Mouse (Mus musculus): ENCODE data around the gene Ttyh1. TPM values are rescaled to one million over a fixed set of nuclear protein-coding genes. Genes with fewer than 3 reads are reported as not detected.

Ttyh1 gene
- polyA plus RNA-seq, 1 experiment from 2014 or later: 0.06 TPM

DNA sequence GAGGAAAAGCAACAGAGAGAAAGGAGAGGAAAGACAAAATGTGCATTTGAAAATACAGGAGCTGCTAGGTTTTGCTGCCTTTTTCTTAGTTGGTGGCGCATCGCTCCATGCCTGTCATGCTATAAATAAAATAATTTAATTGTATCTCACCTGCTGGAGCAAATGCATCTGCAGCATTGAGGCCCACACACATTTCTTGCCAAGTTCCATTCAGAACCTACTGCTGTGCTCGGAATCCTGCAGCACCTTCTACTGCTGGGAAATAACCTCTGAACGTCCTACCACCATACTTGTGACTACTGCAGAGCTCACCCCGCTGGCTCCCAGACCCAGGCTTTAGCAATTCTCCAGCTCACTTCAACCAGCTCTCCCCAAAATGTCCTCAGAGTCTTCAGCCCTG lies 18.1 kb upstream of the Ttyh1 start:
- Histone ChIP-seq H3K79me2 (ENCODE audit: inconsistent target) (no peaks in the 10 kb centered on the region), H3K27ac (no peak overlapping the region), H3K36me3 (ENCODE audit: inconsistent target) (no peaks in the 10 kb centered on the region), H3K4me3 (ENCODE audit: inconsistent target) (no peak overlapping the region)
- 92% methylated on average over 5 of the region's 5 CpGs for WGBS (ENCODE audit: missing documents)

GRCm38 (mm10) chr7:4103411-4103810 lies 15.8 kb upstream of the Ttyh1 start:
- 13% methylated on average over 4 of the region's 4 CpGs for WGBS (ENCODE audit: missing documents)
- Histone ChIP-seq H3K36me3 (ENCODE audit: inconsistent target) (no peaks in the 10 kb centered on the region), H3K79me2 (ENCODE audit: inconsistent target) (no peaks in the 10 kb centered on the region), H3K4me3 (ENCODE audit: inconsistent target) (no peak overlapping the region), H3K27ac (no peak overlapping the region)

DNA sequence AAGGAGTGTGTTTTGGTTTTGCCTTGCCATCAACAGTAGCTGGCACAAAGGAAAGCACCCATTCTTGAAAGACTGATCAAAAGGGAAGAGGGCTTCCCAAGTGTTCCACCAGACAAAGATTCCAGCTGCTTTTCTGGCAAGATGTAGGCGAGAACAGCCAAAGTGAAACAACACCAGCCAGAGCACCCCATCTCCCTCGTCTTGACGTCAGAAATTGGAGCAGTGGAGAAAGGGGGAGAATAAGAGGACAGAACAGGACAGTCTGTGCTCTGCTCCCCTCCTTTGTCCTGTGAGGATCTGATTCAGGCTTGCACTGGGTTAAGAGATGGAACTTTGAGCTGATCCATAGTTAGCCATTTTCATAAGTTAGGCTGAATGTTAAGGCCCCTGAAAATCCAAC lies 7.4 kb upstream of the Ttyh1 start:
- Histone ChIP-seq H3K4me3 (ENCODE audit: inconsistent target) (no peak overlapping the region), H3K79me2 (ENCODE audit: inconsistent target) (no peaks in the 10 kb centered on the region), H3K27ac (no peak overlapping the region), H3K36me3 (ENCODE audit: inconsistent target) (no peaks in the 10 kb centered on the region)
- WGBS (ENCODE audit: missing documents): 77% methylated on average over 3 of the region's 3 CpGs

DNA sequence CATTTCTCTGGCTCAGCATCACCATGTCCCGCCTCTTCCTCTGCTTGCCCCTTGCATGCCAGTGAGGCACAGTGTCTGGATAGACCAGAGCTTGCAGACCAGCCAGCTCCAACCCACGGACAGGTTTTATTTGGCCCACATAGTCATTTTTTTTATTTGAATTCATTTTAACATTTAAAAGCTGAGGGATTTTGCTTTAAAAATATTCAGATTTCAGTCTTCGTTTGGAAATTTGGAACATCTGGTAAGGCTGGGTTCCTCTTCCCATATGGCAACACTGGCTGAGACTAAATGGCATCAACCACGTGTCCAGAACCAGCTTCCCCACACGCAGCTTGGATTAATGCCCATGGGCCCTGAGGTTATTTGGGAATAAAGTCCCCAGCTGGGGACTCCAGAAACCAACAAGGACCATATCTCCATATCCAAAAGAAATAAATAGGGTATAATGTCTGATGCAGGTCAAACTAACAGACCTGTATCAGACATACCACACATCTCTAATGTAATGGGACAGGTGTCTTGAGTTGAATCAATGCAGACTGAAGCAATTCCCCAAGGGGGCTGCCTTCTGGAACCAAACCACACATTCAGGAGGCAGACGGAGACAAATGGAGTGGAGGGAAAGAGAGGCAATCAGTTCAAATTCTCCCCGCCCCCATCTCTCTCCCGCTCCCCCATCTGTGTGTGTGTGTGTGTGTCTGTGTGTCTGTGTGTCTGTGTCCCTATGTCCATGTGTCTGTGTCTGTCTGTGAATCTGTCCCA lies 2.0 kb upstream of the Ttyh1 start:
- Histone ChIP-seq H3K27ac (no peak overlapping the region), H3K36me3 (ENCODE audit: inconsistent target) (no peaks in the 10 kb centered on the region), H3K4me3 (ENCODE audit: inconsistent target) (no peak overlapping the region), H3K79me2 (ENCODE audit: inconsistent target) (no peaks in the 10 kb centered on the region)
- 68% methylated on average over 8 of the region's 8 CpGs for WGBS (ENCODE audit: missing documents)

DNA sequence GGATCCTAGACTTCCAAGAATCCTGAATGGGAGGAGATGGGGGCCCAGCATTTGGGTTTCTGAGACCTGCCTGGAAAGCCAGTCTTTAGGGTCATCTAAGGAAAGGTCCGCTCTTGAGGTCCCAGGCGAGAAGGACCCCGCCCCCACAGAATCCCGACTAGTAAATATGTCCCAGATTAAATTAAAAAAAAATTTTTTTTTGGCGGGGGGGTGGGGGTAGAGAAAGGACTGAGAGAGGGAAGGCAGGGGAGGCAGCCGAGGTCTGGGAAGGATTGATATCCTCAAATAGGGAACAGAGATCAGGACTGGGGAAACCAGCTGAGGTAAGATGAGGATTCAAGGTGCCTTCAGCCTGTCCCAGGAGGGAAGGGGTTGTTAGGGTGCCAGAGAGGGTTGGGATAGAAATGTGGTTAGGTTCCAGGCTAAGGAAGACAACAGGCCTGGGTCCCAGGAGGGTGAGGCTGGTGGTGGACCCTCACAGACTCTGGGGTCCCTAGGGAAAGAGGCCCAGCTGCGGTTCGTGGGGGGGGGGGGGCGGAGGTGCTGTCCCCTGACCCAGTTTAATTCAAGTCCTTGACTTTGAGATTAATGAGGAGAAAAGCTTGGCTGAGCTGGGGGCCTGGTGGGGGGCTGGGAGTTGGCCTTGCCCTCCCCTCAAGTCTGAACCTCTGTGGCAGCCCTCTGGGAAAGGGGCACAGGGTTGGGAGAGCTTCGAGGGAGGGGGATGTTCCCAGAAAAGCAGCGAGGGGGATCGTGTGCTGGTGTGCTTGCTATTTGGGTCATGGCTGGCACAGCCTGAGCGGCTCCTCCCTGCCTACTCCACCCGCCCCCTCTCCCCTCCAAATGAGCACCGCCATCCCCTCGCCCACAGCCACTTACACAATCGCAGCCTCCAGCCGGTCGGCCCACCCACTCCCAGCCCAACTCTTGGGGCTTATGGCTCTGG lies 1.0 kb downstream of the Ttyh1 start:
- Histone ChIP-seq H3K27ac (no peak overlapping the region), H3K36me3 (ENCODE audit: inconsistent target) (no peaks in the 10 kb centered on the region), H3K4me3 (ENCODE audit: inconsistent target) (no peak overlapping the region), H3K79me2 (ENCODE audit: inconsistent target) (no peaks in the 10 kb centered on the region)
- 32% methylated on average over 16 of the region's 19 CpGs for WGBS (ENCODE audit: missing documents)

- 66% methylated on average over 10 of the region's 11 CpGs for WGBS (ENCODE audit: missing documents)
- Histone ChIP-seq H3K36me3 (ENCODE audit: inconsistent target) (no peaks in the 10 kb centered on the region), H3K27ac (no peak overlapping the region), H3K79me2 (ENCODE audit: inconsistent target) (no peaks in the 10 kb centered on the region), H3K4me3 (ENCODE audit: inconsistent target) (no peak overlapping the region)
Observed at GRCm38 (mm10) chr7:4122076-4122768, 3.0 kb downstream of the Ttyh1 start.

DNA sequence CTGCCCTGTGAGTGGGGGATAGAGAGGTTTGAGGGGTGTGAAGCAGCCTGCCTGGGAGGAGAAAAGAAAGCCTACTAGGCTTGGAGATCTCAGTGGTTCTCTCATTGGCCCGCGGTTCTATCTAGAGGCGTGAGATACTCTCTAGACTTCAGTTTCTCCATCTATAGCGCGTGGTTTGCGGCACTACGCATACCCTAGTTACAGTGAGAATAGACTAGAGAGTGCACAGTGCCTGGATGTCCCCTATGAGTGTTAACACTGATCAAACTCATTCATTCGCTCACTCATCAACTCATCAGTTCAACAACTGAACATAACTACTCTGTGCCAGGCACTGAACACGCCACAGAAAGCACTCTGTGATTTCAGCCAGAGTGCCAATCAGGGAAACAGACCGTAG lies 3.6 kb downstream of the Ttyh1 start:
- 88% methylated on average over 10 of the region's 10 CpGs for WGBS (ENCODE audit: missing documents)
- Histone ChIP-seq H3K36me3 (ENCODE audit: inconsistent target) (no peaks in the 10 kb centered on the region), H3K79me2 (ENCODE audit: inconsistent target) (no peaks in the 10 kb centered on the region), H3K27ac (no peak overlapping the region), H3K4me3 (ENCODE audit: inconsistent target) (no peak overlapping the region)

- WGBS (ENCODE audit: missing documents): 83% methylated on average over 1 of the region's 1 CpGs
- no peak overlapping the region for H3K4me3 ChIP-seq (ENCODE audit: inconsistent target)
- H3K79me2 ChIP-seq (ENCODE audit: inconsistent target): no peaks in the 10 kb centered on the region
Observed at GRCm38 (mm10) chr7:4123732-4124131, 4.5 kb downstream of the Ttyh1 start.

DNA sequence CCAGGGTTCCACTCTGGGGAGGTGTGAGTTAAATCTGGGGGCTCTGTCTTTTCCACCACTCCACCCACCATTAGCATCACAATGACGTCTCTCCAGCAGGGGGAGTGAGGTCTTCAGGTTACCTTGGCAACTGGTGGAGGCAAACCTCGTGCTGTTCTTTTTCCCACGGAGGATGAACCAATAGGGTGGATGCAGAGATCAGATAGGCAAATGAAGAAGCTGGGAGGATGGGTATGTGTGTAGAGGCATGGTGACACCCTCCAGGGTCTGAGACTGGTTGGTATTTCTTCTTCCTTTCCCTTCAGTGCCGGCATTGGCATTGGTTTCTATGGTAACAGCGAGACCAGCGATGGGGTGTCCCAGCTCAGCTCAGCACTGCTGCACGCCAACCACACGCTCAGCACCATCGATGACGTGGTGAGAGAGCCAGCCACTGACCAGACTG lies 5.1 kb downstream of the Ttyh1 start:
- Histone ChIP-seq H3K4me3 (ENCODE audit: inconsistent target) (no peak overlapping the region), H3K36me3 (ENCODE audit: inconsistent target) (no peaks in the 10 kb centered on the region), H3K27ac (no peak overlapping the region), H3K79me2 (ENCODE audit: inconsistent target) (no peaks in the 10 kb centered on the region)
- WGBS (ENCODE audit: missing documents): 18% methylated on average over 10 of the region's 10 CpGs

More at GRCm38 (mm10) chr7:4123732-4124131, 4.5 kb downstream of the Ttyh1 start:
- H3K27ac ChIP-seq: no peak overlapping the region
- no peaks in the 10 kb centered on the region for H3K36me3 ChIP-seq (ENCODE audit: inconsistent target)

DNA sequence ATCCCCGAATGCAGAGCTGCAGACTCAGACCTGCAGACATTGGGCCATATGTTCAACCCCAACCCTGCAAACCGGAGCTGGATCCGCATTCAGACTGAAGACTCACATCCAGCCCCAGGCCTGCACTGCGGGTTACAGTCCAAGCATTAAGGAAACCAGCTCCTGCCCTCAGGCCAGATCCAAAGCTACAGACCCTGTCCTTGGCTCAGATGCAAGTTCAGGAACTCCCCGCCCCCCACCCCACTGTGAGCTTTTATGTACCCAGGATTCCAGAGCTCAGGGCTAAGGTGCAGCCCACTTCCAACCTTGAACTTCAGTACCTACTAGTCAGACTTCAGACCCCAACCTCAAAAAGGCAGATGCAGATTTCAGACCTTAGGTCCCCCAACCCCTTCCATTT lies 5.6 kb downstream of the Ttyh1 start:
- no peaks in the 10 kb centered on the region for H3K36me3 ChIP-seq (ENCODE audit: inconsistent target)
- H3K4me3 ChIP-seq (ENCODE audit: inconsistent target): no peak overlapping the region
- WGBS (ENCODE audit: missing documents): 51% methylated on average over 4 of the region's 5 CpGs
- no peaks in the 10 kb centered on the region for H3K79me2 ChIP-seq (ENCODE audit: inconsistent target)
- no peak overlapping the region for H3K27ac ChIP-seq

DNA sequence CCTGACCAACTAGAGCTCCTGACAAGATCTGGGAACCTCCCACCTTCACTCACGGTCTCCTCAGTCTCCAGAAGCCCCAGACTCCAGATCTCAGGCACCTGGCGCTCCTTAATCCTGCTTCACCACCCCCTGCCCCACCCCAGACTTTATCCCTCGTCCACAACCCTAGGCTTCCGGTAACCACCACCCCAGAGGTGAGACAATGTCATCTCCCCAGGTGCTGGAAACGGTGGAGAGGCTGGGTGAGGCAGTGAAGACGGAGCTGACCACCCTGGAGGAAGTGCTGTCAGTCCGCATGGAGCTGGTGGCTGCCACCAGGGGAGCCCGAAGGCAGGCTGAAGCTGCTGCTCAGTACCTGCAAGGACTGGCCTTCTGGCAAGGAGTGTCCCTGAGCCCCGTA lies 6.1 kb downstream of the Ttyh1 start:
- H3K4me3 ChIP-seq (ENCODE audit: inconsistent target): no peak overlapping the region
- 40% methylated on average over 9 of the region's 9 CpGs for WGBS (ENCODE audit: missing documents)
- H3K27ac ChIP-seq: no peak overlapping the region
- H3K79me2 ChIP-seq (ENCODE audit: inconsistent target): no peaks in the 10 kb centered on the region
- H3K36me3 ChIP-seq (ENCODE audit: inconsistent target): no peaks in the 10 kb centered on the region

GRCm38 (mm10) chr7:4126992-4127785 lies 8.0 kb downstream of the Ttyh1 start:
- H3K79me2 ChIP-seq (ENCODE audit: inconsistent target): no peaks in the 10 kb centered on the region
- 91% methylated on average over 11 of the region's 11 CpGs for WGBS (ENCODE audit: missing documents)
- no peak overlapping the region for H3K4me3 ChIP-seq (ENCODE audit: inconsistent target)
- H3K27ac ChIP-seq: no peak overlapping the region
- H3K36me3 ChIP-seq (ENCODE audit: inconsistent target): no peaks in the 10 kb centered on the region

DNA sequence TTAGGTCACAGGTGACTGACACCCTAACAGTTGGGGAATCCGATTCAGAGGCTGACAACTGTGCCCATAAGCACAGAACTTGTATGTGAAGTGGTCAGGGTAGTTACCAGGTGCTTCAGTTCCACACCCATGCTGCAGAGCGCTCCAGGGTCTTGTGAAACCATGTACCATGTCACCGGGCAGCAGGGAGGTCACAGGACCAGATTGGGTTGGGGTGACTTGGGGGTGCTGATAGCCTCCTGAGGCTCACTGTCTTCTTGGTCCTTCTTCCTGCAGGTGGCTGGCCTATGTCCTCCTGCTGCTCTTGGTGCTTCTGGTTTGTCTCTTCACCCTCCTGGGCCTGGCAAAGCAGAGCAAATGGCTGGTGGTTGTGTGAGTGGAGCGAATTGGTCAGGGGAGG lies 8.7 kb downstream of the Ttyh1 start:
- Histone ChIP-seq H3K36me3 (ENCODE audit: inconsistent target) (no peaks in the 10 kb centered on the region), H3K4me3 (ENCODE audit: inconsistent target) (no peak overlapping the region), H3K79me2 (ENCODE audit: inconsistent target) (no peaks in the 10 kb centered on the region), H3K27ac (no peak overlapping the region)
- WGBS (ENCODE audit: missing documents): 84% methylated on average over 4 of the region's 4 CpGs

DNA sequence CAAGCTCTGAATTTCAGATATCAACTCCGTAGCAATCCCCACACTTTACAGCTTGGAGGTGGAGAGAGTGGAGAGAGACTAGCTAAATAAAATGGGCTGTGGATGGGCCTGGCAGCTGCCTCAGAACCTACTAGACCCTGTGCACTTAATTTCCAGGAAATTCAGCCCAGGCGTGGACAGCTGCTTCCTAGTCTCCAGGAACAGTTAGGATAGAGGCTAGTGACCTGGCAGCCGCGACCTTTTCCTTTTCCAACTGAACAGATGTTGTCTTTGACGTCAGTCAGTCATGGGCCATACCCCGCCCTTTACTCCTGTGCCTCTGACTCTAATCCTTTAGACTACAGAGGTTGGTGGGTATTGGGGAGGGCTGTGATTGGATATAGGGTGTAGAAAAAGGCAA lies 9.7 kb downstream of the Ttyh1 start:
- no peak overlapping the region for H3K27ac ChIP-seq

More for the DNA sequence above, 9.7 kb downstream of the Ttyh1 start:
- H3K79me2 ChIP-seq (ENCODE audit: inconsistent target): no peaks in the 10 kb centered on the region
- H3K4me3 ChIP-seq (ENCODE audit: inconsistent target): no peak overlapping the region
- H3K36me3 ChIP-seq (ENCODE audit: inconsistent target): no peaks in the 10 kb centered on the region
- WGBS (ENCODE audit: missing documents): 94% methylated on average over 5 of the region's 6 CpGs

Data from macrophage (primary cell).